Mouse (Mus musculus) ES-E14 (cell line): Measurements from ENCODE around the gene Gm49486. TPM values are rescaled to one million over a fixed set of nuclear protein-coding genes. Genes with fewer than 3 reads are reported as not detected.

Experiments used
- DNase-seq: peaks from one replicate; pipeline ENCODE4 v3.0.0-alpha.2; 2013; ENCODE audit warnings: low read depth, low spot score
- H3K27ac ChIP-seq: 2 replicates; pipeline ENCODE4 v1.5.1; 2012; ENCODE audit warnings: low read depth, mild to moderate bottlenecking, low read length, moderate library complexity, mixed read lengths; ENCODE audit not compliant: poor library complexity, insufficient read depth, severe bottlenecking
- H3K36me3 ChIP-seq: 2 replicates; pipeline ENCODE4 v1.6.1; 2012; ENCODE audit warnings: mild to moderate bottlenecking, low read length, moderate library complexity, mixed read lengths; ENCODE audit not compliant: control insufficient read depth, poor library complexity, insufficient read depth, severe bottlenecking
- H3K4me1 ChIP-seq, 2 experiments: fragments of 150-350 bp in 1 of 2; sonication (generic) in 1 of 2; 2 replicates each; pipeline ENCODE4 v1.6.1; 2012; ENCODE audit warnings: low read length in 2 of 2, mild to moderate bottlenecking in 1 of 2, mixed read lengths in 1 of 2; ENCODE audit not compliant: control insufficient read depth in 2 of 2, insufficient read depth in 2 of 2, poor library complexity in 1 of 2
- H3K4me3 ChIP-seq, 2 experiments: fragments of 150-350 bp in 1 of 2; sonication (generic) in 1 of 2; 2 replicates each; pipeline ENCODE4 v1.5.1; 2012; ENCODE audit warnings: low read length in 2 of 2, low read depth in 1 of 2, mild to moderate bottlenecking in 1 of 2, mixed read lengths in 1 of 2; ENCODE audit not compliant: insufficient read depth in 1 of 2, poor library complexity in 1 of 2, severe bottlenecking in 1 of 2
- H3K9ac ChIP-seq: 2 replicates; pipeline ENCODE4 v1.6.1; 2012; ENCODE audit warnings: low read depth, mild to moderate bottlenecking, low read length, mixed read lengths; ENCODE audit not compliant: poor library complexity, insufficient read depth, severe bottlenecking
- H3K9me3 ChIP-seq: fragments of 150-350 bp; sonication (generic); 2 replicates; pipeline ENCODE4 v1.6.1; 2012; ENCODE audit warnings: low read depth, mild to moderate bottlenecking, low read length; ENCODE audit not compliant: control insufficient read depth, insufficient read depth
- CHD2 ChIP-seq: IDR thresholded peaks from 2 replicates; pipeline ENCODE4 v1.6.1; 2014; ENCODE audit warnings: mild to moderate bottlenecking, low read depth, low read length, inconsistent platforms
- HCFC1 ChIP-seq: IDR thresholded peaks from 2 replicates; pipeline ENCODE4 v1.6.1; 2012; ENCODE audit warnings: low read length, inconsistent platforms, borderline replicate concordance; ENCODE audit not compliant: insufficient read depth
- MAFK ChIP-seq: IDR thresholded peaks from 2 replicates; pipeline ENCODE4 v1.6.1; 2014; ENCODE audit warnings: mild to moderate bottlenecking, low read depth, low read length, inconsistent platforms; ENCODE audit not compliant: insufficient read depth
- ZC3H11A ChIP-seq: IDR thresholded peaks from 2 replicates; pipeline ENCODE4 v1.6.1; 2012; ENCODE audit warnings: low read depth, mild to moderate bottlenecking, inconsistent platforms, low read length, borderline replicate concordance
- ZNF384 ChIP-seq: IDR thresholded peaks from 2 replicates; pipeline ENCODE4 v1.6.1; 2012; ENCODE audit warnings: low read depth, low read length, inconsistent platforms
- in situ Hi-C, 2 experiments: fragments of 600-800 bp; cut with MboI; formaldehyde crosslinking; loops; one replicate each; pipeline ENCODE4 v1.15.1; 2025; ENCODE audit warnings: low sequenced_read_pairs in 2 of 2, inconsistent platforms in 1 of 2; ENCODE audit not compliant: unreplicated experiment in 2 of 2
- total RNA-seq: library from RNA; depleted of rRNA; stranded (reverse); fragments of 300-350 nt; gene quantifications from 2 replicates; pipeline ENCODE4 v1.2.3, GENCODE M21; 2012

The Gm49486 gene
- total RNA-seq, 1 experiment, result 0.36 TPM

DNA sequence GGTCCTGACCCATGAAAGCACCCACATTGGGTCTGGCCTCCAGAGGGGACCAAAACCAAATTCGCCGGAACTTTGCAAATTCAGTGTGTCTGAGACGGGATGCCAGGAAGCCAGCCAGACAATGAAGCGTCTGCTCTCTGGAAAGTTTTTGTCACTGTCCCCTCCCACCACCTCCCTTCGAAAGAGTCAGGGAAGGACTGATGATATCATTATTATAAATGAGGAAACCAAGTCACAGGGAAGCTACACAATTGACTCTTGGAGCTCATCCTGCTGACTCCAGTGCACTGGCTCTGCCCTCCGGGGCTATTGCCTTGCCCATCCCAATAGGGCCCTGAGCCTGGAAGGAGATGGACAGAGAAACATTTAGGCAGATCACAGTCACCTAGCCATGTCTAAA is 15.6 kb upstream of the Gm49486 start:
- Histone ChIP-seq H3K27ac (peak overlapping the region; percentile 5; the same call in 1 of the 2 replicates), H3K4me1 (peaks cover 2 to 18% of the 10 kb centered on the region in 2 experiments; a peak in 2 of 4 replicates), H3K9ac (peak overlapping the region; percentile 64; the same call in 1 of the 2 replicates), H3K9me3 (no peaks in the 10 kb centered on the region), H3K36me3 (no peaks in the 10 kb centered on the region; the same call in 1 of the 2 replicates), H3K4me3 (peak overlapping the region; percentile 14 to 54; a peak in 1 of 4 replicates)
- no peak for DNase-seq
- in situ Hi-C loops, result no loop called here
- TF ChIP-seq ZC3H11A, result no peak
- TF ChIP-seq ZNF384, result no peak
- no peak for TF ChIP-seq CHD2
- no peak for TF ChIP-seq HCFC1
- TF ChIP-seq MAFK, result no peak

DNA sequence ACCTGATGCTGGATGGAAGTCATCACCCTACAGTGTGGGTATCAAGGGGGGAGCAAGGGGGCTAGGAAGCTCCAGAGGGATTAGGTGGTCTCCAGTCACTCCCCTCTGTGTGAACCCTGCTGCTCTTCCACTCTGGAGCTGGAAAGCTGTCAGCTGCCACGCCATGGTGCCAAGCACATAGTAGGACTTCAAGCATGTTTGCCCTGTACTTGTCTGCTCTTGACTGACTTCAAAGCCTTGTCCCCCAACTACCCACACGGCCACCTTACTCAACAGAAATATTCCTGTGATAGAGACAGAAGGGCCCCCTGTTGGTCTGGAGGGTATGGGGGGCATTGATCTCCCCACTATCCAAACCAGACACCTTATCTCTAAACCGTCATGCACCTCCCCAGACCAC is 13.0 kb upstream of the Gm49486 start:
- no peak overlapping the region for H3K27ac ChIP-seq
- peaks cover 0 to 6% of the 10 kb centered on the region in 2 experiments; a peak in 2 of 4 replicates for H3K4me1 ChIP-seq
- no peak overlapping the region for H3K4me3 ChIP-seq
- no peaks in the 10 kb centered on the region for H3K9me3 ChIP-seq
- no peak for DNase-seq
- in situ Hi-C loops, result no loop called here
- no peak overlapping the region for H3K9ac ChIP-seq
- H3K36me3 ChIP-seq, result no peaks in the 10 kb centered on the region; the same call in 1 of the 2 replicates
- TF ChIP-seq ZNF384 (no peak), HCFC1 (no peak)

DNA sequence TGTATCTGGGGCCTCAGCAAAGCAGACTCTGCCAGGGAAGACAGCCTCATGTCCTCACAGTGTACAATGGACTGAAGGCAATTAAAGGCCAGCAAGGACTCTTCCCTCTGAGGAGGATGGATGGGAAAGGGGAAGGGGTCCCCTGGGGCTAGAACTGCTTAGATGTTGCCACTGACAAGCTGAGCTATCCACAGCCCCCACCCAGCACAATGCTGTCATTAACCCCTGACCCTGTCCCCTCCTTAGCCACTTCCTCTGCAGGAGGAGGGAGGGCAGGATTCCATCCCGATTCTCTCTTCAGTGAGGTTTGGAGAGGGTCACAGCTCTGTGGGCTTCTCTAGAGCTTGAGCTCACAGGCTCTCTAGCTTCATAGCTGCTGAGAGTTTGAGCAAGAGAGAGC is 9.6 kb upstream of the Gm49486 start:
- in situ Hi-C loops, result no loop called here
- Histone ChIP-seq H3K36me3 (no peaks in the 10 kb centered on the region; the same call in 1 of the 2 replicates), H3K4me1 (peaks cover 0 to 14% of the 10 kb centered on the region in 2 experiments; a peak in 1 of 4 replicates), H3K9ac (no peak overlapping the region), H3K27ac (no peak overlapping the region), H3K9me3 (no peaks in the 10 kb centered on the region), H3K4me3 (no peak overlapping the region)
- no peak for DNase-seq
- TF ChIP-seq HCFC1 (no peak), ZC3H11A (no peak), MAFK (no peak), CHD2 (no peak), ZNF384 (no peak)

DNA sequence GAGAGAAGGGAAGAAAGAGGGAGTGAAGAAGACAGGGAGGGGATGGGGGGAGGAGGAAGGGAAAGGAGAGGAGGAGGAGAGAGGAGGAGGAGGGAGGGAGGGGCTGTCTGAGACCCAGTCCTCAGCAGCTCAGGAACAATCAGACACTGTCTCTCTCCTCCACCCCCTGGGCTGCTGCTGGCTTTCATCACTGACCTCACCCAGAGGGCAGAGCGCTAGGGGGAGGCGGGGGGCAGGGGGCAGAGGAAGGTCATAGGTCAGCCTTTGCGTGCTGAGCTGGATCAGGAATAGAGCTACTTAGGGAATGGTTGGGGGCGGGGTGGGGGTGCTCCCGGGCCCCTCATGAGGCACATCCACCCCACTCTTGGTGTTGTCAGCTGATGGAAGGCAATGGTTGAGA is 5.5 kb upstream of the Gm49486 start:
- H3K36me3 ChIP-seq, result no peaks in the 10 kb centered on the region
- DNase-seq, result no peak
- no peak overlapping the region for H3K4me3 ChIP-seq
- in situ Hi-C loops, result no loop called here
- H3K4me1 ChIP-seq, result peaks cover 1 to 19% of the 10 kb centered on the region in 2 experiments; a peak in 2 of 4 replicates
- H3K9me3 ChIP-seq, result no peaks in the 10 kb centered on the region
- no peak overlapping the region for H3K27ac ChIP-seq
- H3K9ac ChIP-seq, result no peak overlapping the region
- TF ChIP-seq MAFK (no peak), HCFC1 (no peak), ZNF384 (no peak), ZC3H11A (no peak), CHD2 (no peak)

DNA sequence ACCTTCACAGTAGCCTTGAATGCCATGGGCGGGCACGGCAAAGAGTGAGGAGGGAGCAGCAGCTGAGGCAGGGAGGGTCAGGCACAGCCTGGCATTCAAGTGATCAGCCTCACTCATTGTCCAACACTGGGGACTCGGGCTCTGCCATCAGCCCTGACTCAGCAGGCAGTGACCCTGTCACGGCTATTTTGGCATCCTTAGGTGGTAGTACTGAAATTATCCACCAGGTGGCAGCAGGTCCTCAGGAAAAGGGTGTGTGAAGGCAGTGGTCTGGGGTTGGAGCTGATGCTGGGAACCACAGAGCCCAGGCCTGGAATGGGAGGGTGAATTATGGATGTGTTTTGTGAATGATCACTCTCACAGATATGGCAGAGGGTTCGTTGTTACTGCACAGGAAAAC is 4.5 kb upstream of the Gm49486 start:
- Histone ChIP-seq H3K4me3 (no peak overlapping the region), H3K4me1 (peaks cover 1 to 19% of the 10 kb centered on the region in 2 experiments; a peak in 2 of 4 replicates), H3K36me3 (no peaks in the 10 kb centered on the region), H3K27ac (no peak overlapping the region), H3K9me3 (no peaks in the 10 kb centered on the region), H3K9ac (no peak overlapping the region)
- in situ Hi-C loops, result no loop called here
- DNase-seq, result peak; percentile 90
- TF ChIP-seq ZNF384, result 0 out of 2 replicates have a peak, but pooled peaks have one; percentile 12
- TF ChIP-seq MAFK, result peak; percentile 82
- no peak for TF ChIP-seq CHD2
- peak; percentile 91; the same call in 1 of the 2 replicates for TF ChIP-seq ZC3H11A
- TF ChIP-seq HCFC1, result no peak
